Mouse (Mus musculus): Measurements from ENCODE around the gene Pex11a.

Pex11a gene

GRCm38 (mm10) chr7:79736511-79736910, 6.4 kb downstream of the Pex11a start:
- no peak for DNase-seq

- peak in 1 of 2 experiments; percentile 16 for DNase-seq
These were observed 8.4 kb downstream of the Pex11a start for GRCm38 (mm10) chr7:79734563-79734962.

GRCm38 (mm10) chr7:79732622-79733021, 10.3 kb downstream of the Pex11a start, which contains the start of gene Plin1:
Plin1 (minus strand) TSS chr7:79732903.
- peak; percentile 17 to 44 for DNase-seq

- no peak for DNase-seq
These were observed 11.5 kb downstream of the Pex11a start for GRCm38 (mm10) chr7:79731438-79731837.

GRCm38 (mm10) chr7:79729743-79730370, 13.1 kb downstream of the Pex11a start:
- DNase-seq = no peak

- DNase-seq = peak; percentile 47 to 48
These were observed 13.8 kb downstream of the Pex11a start for GRCm38 (mm10) chr7:79729169-79729568.

- peak; percentile 53 for DNase-seq
These were observed 14.7 kb downstream of the Pex11a start for GRCm38 (mm10) chr7:79728219-79728618.

GRCm38 (mm10) chr7:79727091-79727490, 15.8 kb downstream of the Pex11a start:
- peak; percentile 34 to 53 for DNase-seq

GRCm38 (mm10) chr7:79721386-79721977, 21.4 kb downstream of the Pex11a start:
- DNase-seq = peak; percentile 24 to 36

- DNase-seq = peak; percentile 77 to 89
These were observed 27.5 kb downstream of the Pex11a start, which contains the start of gene Kif7 for GRCm38 (mm10) chr7:79715187-79715981. Kif7 (minus strand) TSS chr7:79715720.

GRCm38 (mm10) chr7:79710831-79711230, 32.1 kb downstream of the Pex11a start:
- no peak for DNase-seq

- no peak for DNase-seq
These were observed 32.8 kb downstream of the Pex11a start for GRCm38 (mm10) chr7:79710130-79710607.

GRCm38 (mm10) chr7:79705210-79705609, 37.7 kb downstream of the Pex11a start:
- DNase-seq = no peak

GRCm38 (mm10) chr7:79702755-79703154, 40.2 kb downstream of the Pex11a start:
- DNase-seq = no peak

GRCm38 (mm10) chr7:79696495-79696894, 46.4 kb downstream of the Pex11a start:
- DNase-seq = peak in 1 of 2 experiments; percentile 9

Data from lung, adult 18-20 months (tissue).